Mouse (Mus musculus): ENCODE measurements at regions not wholly inside any gene's neighbourhood (a gene's known extent, or its start where the extent isn't known, plus 50 kb on each side); places are given as distances from the start of the nearest gene placed in this dataset.

DNA sequence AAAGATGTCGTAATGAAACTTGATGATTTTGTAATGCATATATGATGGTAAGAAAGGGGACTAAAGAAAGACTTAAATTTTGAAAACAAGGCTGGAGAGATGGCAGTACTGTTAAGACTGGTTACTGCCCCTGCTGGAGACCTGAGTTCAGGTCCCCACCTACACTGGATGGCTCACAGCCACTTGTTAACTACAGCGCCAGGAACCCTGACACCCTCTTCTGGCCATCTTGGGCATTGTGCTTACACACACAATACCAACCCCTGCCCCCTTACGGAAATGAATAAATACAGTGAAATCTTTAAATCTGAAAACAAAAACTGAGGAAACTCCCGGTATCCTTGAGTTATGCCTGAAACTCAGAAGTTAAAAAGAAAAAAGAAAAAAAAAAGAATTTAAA, 131.7 kb upstream of the Dynlrb2 start:
- no peaks in the 10 kb centered on the region for H3K4me1 ChIP-seq
- no peaks in the 10 kb centered on the region for H3K27me3 ChIP-seq
- H3K36me3 ChIP-seq = no peaks in the 10 kb centered on the region
- WGBS = 82% methylated on average over 4 of the region's 4 CpGs
- no peak overlapping the region for H3K4me2 ChIP-seq (replicated peaks)
- H3K9me3 ChIP-seq = no peaks in the 10 kb centered on the region
- H3K27ac ChIP-seq = no peak overlapping the region
- no peak overlapping the region for H3K4me3 ChIP-seq
- ATAC-seq (ENCODE audit: insufficient number of reproducible peaks, insufficient read depth, low FRiP score, low TSS enrichment) = no peak
- H3K9ac ChIP-seq = no peak overlapping the region

- Histone ChIP-seq H3K9ac (no peak overlapping the region), H3K36me3 (no peaks in the 10 kb centered on the region), H3K4me1 (no peaks in the 10 kb centered on the region), H3K27me3 (no peaks in the 10 kb centered on the region), H3K4me3 (no peak overlapping the region), H3K9me3 (no peaks in the 10 kb centered on the region), H3K27ac (no peak overlapping the region), H3K4me2 (replicated peaks) (no peak overlapping the region)
- WGBS = 49% methylated on average over 3 of the region's 3 CpGs
- no peak for ATAC-seq (ENCODE audit: insufficient number of reproducible peaks, insufficient read depth, low FRiP score, low TSS enrichment)
Measured at GRCm38 (mm10) chr8:116372574-116372973, 132.2 kb upstream of the Dynlrb2 start.

DNA sequence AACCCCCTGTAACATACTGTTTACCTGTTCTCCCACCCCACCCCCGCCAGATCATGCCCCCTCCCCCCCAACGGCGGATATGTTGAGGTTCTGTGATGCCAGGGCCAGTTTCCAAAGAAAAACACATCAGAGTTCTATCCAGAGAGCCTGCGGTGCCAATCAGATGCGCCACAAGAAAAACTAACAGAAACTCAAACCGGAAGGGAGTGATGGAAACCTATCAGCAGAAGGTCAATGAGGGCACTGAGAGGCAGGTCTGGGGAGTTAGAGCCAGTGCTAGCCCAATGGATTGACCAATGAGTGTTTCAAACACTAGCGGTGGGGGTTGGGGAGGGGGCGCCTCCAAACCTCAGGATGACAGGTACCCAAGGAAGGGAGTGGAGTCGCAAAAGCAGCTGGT, 132.7 kb upstream of the Dynlrb2 start:
- 74% methylated on average over 9 of the region's 9 CpGs for WGBS
- H3K27ac ChIP-seq = no peak overlapping the region
- H3K9ac ChIP-seq = no peak overlapping the region
- H3K4me1 ChIP-seq = no peaks in the 10 kb centered on the region
- no peak for ATAC-seq (ENCODE audit: insufficient number of reproducible peaks, insufficient read depth, low FRiP score, low TSS enrichment)
- no peak overlapping the region for H3K4me2 ChIP-seq (replicated peaks)
- no peaks in the 10 kb centered on the region for H3K9me3 ChIP-seq
- H3K27me3 ChIP-seq = no peaks in the 10 kb centered on the region
- H3K36me3 ChIP-seq = no peaks in the 10 kb centered on the region
- H3K4me3 ChIP-seq = no peak overlapping the region

DNA sequence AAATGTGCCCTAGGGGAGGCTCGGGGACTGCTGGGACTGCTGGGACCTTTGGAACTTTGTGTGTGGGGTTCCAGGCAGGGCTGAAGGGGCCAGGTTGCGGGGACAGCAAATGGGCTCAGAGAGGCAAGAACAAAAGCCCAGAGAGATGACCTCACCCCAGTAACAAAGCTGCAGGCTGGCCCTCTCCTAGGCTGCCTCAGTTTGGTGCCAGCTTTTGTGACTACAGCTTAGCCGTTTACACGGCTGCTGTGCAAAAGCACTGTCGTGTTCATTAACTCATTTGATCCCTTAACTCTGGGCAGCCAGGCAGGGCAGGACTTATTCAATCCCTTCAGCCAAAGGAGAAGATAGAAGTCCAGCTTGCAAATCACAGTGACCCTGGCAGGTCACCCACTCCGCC, 137.3 kb upstream of the Dynlrb2 start:
- Histone ChIP-seq H3K4me3 (no peak overlapping the region), H3K9me3 (no peaks in the 10 kb centered on the region), H3K4me2 (replicated peaks) (no peak overlapping the region), H3K36me3 (no peaks in the 10 kb centered on the region), H3K4me1 (no peaks in the 10 kb centered on the region), H3K27me3 (no peaks in the 10 kb centered on the region), H3K9ac (no peak overlapping the region), H3K27ac (no peak overlapping the region)
- 75% methylated on average over 6 of the region's 6 CpGs for WGBS
- ATAC-seq (ENCODE audit: insufficient number of reproducible peaks, insufficient read depth, low FRiP score, low TSS enrichment) = no peak

- Histone ChIP-seq H3K4me2 (replicated peaks) (no peak overlapping the region), H3K4me1 (no peaks in the 10 kb centered on the region), H3K27me3 (no peaks in the 10 kb centered on the region), H3K27ac (no peak overlapping the region), H3K9me3 (no peaks in the 10 kb centered on the region), H3K4me3 (no peak overlapping the region), H3K36me3 (no peaks in the 10 kb centered on the region), H3K9ac (no peak overlapping the region; the same call in 1 of the 2 replicates)
- ATAC-seq (ENCODE audit: insufficient number of reproducible peaks, insufficient read depth, low FRiP score, low TSS enrichment) = no peak
- whole genome bisulfite sequencing = 63% methylated on average over 3 of the region's 3 CpGs
Measured at GRCm38 (mm10) chr8:116366706-116367105, 138.1 kb upstream of the Dynlrb2 start.

- Histone ChIP-seq H3K27me3 (no peaks in the 10 kb centered on the region), H3K4me3 (no peak overlapping the region), H3K4me1 (no peaks in the 10 kb centered on the region), H3K9me3 (no peaks in the 10 kb centered on the region), H3K36me3 (no peaks in the 10 kb centered on the region), H3K9ac (no peak overlapping the region), H3K27ac (no peak overlapping the region), H3K4me2 (replicated peaks) (no peak overlapping the region)
- ATAC-seq (ENCODE audit: insufficient number of reproducible peaks, insufficient read depth, low FRiP score, low TSS enrichment) = no peak
- 86% methylated on average over 1 of the region's 1 CpGs for WGBS
Measured at GRCm38 (mm10) chr8:116364751-116365150, 140.0 kb upstream of the Dynlrb2 start.

DNA sequence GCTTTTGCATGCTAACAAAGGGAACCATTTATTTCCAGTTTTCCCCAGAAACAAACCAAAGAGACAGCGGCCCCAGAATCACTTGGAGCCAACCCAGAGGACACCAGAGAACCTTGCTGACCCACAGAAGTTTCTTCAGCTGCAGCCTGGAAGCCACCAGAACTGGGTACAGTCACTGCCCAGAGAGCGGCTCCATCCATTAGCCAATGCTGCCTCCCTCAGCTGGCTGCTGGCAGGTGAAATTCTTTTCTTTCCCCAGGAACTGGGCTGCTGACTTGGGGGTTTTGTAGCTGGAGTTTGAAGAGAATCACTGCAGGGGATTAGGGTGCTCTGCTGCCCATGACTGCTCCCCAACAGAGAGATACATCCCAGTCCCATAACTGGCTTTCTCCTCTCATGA, 140.6 kb upstream of the Dynlrb2 start:
- 73% methylated on average over 2 of the region's 2 CpGs for WGBS
- no peak for ATAC-seq (ENCODE audit: insufficient number of reproducible peaks, insufficient read depth, low FRiP score, low TSS enrichment)
- Histone ChIP-seq H3K4me2 (replicated peaks) (no peak overlapping the region), H3K4me3 (no peak overlapping the region), H3K9ac (no peak overlapping the region), H3K27me3 (no peaks in the 10 kb centered on the region), H3K4me1 (no peaks in the 10 kb centered on the region), H3K27ac (no peak overlapping the region), H3K9me3 (no peaks in the 10 kb centered on the region), H3K36me3 (no peaks in the 10 kb centered on the region)

DNA sequence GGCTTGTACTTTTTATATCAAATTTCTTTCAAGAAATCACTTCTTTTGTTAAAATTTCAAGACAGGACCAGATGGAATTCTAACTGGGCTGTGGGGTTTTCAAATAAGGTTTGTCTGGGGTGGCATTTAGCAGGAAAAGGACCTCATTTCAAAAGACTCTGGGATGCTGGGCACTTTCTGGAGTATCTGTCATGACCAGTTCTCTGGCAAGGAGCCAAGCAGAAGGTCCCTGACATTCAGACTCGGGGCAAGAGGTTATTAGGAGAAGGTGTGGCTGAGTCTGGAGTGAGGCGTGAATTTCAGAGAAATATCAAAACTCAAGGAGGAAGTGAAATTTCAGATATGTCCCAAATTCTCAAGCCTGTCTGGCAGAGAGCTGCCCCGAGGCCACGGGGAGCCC, 142.4 kb upstream of the Dynlrb2 start:
- no peak for ATAC-seq (ENCODE audit: insufficient number of reproducible peaks, insufficient read depth, low FRiP score, low TSS enrichment)
- H3K4me2 ChIP-seq (replicated peaks) = no peak overlapping the region

DNA sequence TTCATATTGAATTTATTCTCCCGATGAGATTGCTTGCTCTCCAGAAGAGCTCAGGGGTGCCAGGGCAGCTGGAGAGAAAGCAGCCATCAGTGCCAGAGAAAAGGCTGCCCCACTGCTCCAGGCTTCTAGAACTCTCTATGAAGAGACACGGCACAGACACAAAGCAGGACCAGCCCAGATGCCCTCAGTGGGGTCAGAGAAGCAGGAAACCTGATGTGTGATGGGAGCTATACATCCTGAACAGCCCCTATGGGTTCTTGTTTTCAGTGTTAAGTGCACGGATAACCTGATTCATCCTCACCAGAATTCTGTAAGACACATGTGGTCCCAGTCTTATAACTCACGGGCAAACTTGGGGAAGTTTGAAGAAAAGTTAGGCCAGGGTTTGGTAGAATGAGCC, 145.0 kb upstream of the Dynlrb2 start:
- no peak overlapping the region for H3K4me3 ChIP-seq
- no peak for ATAC-seq (ENCODE audit: insufficient number of reproducible peaks, insufficient read depth, low FRiP score, low TSS enrichment)
- H3K27me3 ChIP-seq = no peaks in the 10 kb centered on the region
- H3K9ac ChIP-seq = no peak overlapping the region
- no peaks in the 10 kb centered on the region for H3K4me1 ChIP-seq
- 78% methylated on average over 4 of the region's 4 CpGs for WGBS
- H3K27ac ChIP-seq = no peak overlapping the region
- no peak overlapping the region for H3K4me2 ChIP-seq (replicated peaks)
- H3K9me3 ChIP-seq = no peaks in the 10 kb centered on the region
- H3K36me3 ChIP-seq = no peaks in the 10 kb centered on the region

More for the DNA sequence above, 142.4 kb upstream of the Dynlrb2 start:
- Histone ChIP-seq H3K27me3 (no peaks in the 10 kb centered on the region), H3K9me3 (no peaks in the 10 kb centered on the region), H3K4me3 (no peak overlapping the region), H3K36me3 (no peaks in the 10 kb centered on the region), H3K27ac (no peak overlapping the region), H3K4me1 (no peaks in the 10 kb centered on the region), H3K9ac (no peak overlapping the region)
- WGBS = 65% methylated on average over 4 of the region's 4 CpGs

- Histone ChIP-seq H3K4me2 (replicated peaks) (no peak overlapping the region), H3K4me1 (no peaks in the 10 kb centered on the region), H3K27me3 (no peaks in the 10 kb centered on the region), H3K9ac (no peak overlapping the region), H3K36me3 (no peaks in the 10 kb centered on the region), H3K27ac (no peak overlapping the region), H3K9me3 (no peaks in the 10 kb centered on the region), H3K4me3 (no peak overlapping the region)
- ATAC-seq (ENCODE audit: insufficient number of reproducible peaks, insufficient read depth, low FRiP score, low TSS enrichment) = no peak
- 78% methylated on average over 6 of the region's 6 CpGs for WGBS
Measured at GRCm38 (mm10) chr8:116354756-116355155, 150.0 kb upstream of the Dynlrb2 start.

- Histone ChIP-seq H3K9ac (no peak overlapping the region), H3K36me3 (no peaks in the 10 kb centered on the region), H3K9me3 (no peaks in the 10 kb centered on the region), H3K27me3 (no peaks in the 10 kb centered on the region), H3K4me1 (no peaks in the 10 kb centered on the region), H3K27ac (no peak overlapping the region), H3K4me2 (replicated peaks) (no peak overlapping the region), H3K4me3 (no peak overlapping the region)
- no peak for ATAC-seq (ENCODE audit: insufficient number of reproducible peaks, insufficient read depth, low FRiP score, low TSS enrichment)
- WGBS = 90% methylated on average over 5 of the region's 5 CpGs
Measured at GRCm38 (mm10) chr8:116353911-116354310, 150.9 kb upstream of the Dynlrb2 start.

- no peak overlapping the region for H3K4me2 ChIP-seq (replicated peaks)
- no peak overlapping the region for H3K9ac ChIP-seq
- ATAC-seq (ENCODE audit: insufficient number of reproducible peaks, insufficient read depth, low FRiP score, low TSS enrichment) = no peak
- no peaks in the 10 kb centered on the region for H3K9me3 ChIP-seq
- no peak overlapping the region for H3K4me3 ChIP-seq
- WGBS = 86% methylated on average over 2 of the region's 2 CpGs
- no peak overlapping the region for H3K27ac ChIP-seq
- no peaks in the 10 kb centered on the region for H3K36me3 ChIP-seq
- H3K27me3 ChIP-seq = no peaks in the 10 kb centered on the region
- H3K4me1 ChIP-seq = no peaks in the 10 kb centered on the region
Measured at GRCm38 (mm10) chr8:116352635-116353034, 152.1 kb upstream of the Dynlrb2 start.

GRCm38 (mm10) chr8:116348971-116349370, 155.8 kb upstream of the Dynlrb2 start:
- H3K9ac ChIP-seq = no peak overlapping the region
- no peak overlapping the region for H3K27ac ChIP-seq
- H3K4me1 ChIP-seq = no peaks in the 10 kb centered on the region
- 87% methylated on average over 8 of the region's 8 CpGs for WGBS
- no peaks in the 10 kb centered on the region for H3K36me3 ChIP-seq
- H3K4me3 ChIP-seq = no peak overlapping the region
- no peak for ATAC-seq (ENCODE audit: insufficient number of reproducible peaks, insufficient read depth, low FRiP score, low TSS enrichment)
- H3K4me2 ChIP-seq (replicated peaks) = no peak overlapping the region
- no peaks in the 10 kb centered on the region for H3K9me3 ChIP-seq
- H3K27me3 ChIP-seq = no peaks in the 10 kb centered on the region
